Mouse (Mus musculus): ENCODE data around the gene Tesk1. TPM values are rescaled to one million over a fixed set of nuclear protein-coding genes. Genes with fewer than 3 reads are reported as not detected.

The Tesk1 gene
- 1.3 and 2.5 TPM in 2 replicates for polyA plus RNA-seq (2015; fragmentation: Nextera tagmentation; extraction: Ambion mirVana)

DNA sequence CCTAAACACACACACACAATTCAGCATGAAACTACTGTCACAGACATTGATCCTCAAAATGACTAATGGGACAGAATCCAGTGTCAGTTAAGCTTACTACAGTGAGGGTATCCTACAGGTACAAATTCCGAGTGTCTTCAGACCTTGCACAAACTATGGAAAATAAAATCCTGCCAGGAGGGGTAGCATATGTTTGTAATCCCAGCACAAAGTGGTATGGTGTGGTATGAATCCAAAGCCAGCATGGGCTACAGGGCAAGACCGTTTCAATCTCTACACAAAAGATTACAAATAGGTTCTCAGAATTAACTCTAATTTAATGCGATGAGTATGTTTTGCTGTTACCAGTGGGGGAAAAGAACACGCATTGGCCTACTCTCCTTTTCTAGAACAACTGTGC lies at the start of gene Tesk1:
Tesk1 (plus strand) TSS at position 301 of the 400 bp plus-strand sequence.

DNA sequence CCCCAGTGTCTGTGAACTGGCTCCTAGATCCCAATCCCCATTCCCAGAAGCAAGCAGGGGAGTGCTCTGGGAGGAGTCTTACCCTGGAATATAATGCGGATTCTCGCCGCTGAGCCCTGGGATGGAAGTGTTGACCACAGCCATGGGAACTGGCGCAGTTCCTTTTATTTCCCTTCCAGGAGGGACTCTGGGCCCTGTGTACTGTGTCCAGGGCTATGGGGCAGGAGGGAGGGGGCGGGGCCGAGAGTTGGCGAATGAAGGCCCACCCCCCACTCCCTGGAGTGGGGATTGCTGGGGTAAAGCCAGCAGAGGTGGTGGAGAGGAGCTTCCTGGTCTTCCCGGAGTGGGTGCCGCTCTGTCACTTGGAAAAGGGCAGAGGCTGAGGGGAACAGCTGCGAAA lies 12.8 kb upstream of the Tesk1 start, which contains the start of gene Fam166b:
Fam166b (minus strand) TSS at position 189 of the 400 bp plus-strand sequence.

DNA sequence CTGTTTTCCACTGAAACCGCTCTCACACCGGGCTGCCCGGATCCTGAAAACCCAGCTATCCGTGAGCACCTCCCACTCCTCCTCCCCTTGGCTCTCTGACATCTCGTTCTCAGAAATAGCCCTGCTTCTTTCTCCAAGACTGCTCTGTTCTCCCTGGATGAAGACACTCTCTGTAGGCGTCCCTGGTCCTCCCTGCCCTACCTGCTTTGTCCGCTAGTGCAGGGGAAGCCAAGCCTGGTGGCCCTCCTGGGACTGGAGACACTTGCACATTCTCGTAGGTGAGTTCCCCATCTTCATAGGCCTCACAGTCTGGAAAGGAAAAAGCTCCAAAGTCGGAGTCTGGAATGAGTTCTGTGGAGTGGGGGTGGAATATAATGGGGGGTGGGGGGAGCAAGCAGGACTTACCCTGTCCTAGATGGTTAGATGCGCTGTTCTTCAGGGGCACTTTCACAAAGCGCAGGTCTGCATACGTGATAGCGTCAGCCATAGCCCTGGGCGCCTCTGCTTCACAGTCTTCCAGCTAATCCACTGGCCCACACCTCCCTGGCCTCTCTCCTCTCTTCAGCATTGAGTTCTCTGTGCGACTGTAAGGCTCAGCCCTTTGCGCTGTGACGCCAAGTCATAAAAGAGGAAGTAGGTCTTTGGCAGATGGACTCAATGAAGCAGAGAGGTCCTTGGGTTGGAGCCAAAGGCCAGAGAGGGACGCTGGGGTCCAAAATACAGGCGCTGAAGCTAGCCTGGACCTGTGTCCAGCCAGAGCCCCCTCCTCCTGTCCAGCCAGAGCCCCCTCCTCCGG lies 12.5 kb downstream of the Tesk1 start, which contains the start of gene Cd72:
Cd72 (minus strand) TSS at position 588 of the 796 bp plus-strand sequence.

DNA sequence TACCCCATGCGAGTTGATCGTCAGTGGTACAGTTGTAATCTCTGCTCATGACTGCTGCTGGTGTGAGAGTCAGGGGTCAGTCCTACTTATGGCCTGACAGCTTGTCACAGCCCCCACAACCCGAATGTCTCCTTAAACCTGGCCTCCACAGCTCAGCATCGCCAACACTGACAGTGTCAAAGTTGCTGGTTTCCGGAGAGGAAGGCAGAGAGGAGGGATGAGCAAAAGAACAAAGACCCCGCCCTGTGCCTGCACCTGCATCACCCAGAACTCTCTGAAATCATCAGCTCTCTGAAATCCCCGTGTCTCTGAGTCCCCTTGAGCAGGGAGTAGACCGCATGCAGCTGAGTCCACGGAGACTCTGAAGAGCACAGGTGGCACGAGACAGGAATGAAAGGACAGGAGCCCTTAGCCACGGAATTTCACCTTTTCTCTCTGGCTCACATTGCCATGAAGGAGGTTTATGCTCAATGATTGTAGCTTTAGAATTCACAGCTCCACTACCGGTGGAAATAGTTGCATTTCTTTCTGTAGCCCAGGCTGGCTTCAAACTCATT lies 41.9 kb downstream of the Tesk1 start, which contains the start of gene Sit1:
Sit1 (minus strand) TSS at position 200 of the 557 bp plus-strand sequence.

DNA sequence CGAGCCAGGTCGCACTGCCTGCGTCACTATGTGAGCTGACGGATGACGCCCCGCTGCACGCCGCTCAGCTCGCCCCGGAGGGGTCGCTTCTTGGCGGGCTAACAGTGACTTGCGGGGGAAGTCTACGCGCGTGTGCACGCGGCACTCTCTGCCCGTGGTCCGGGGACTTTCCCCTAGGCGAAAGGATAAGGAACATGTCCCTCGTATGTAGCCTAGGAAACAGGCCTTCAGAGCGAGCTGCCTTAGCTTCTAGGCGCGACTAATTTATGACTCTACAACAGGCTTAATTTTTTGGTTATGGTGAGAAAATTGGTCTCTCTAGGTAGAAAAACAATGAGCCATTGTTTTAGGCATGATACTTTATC lies 51.1 kb downstream of the Tesk1 start, which contains the start of gene Ccdc107:
Ccdc107 (plus strand) TSS at position 80 of the 365 bp plus-strand sequence.

Other genes starting within 250 kb of the Tesk1 start
- gene Atp8b5, start 174.8 kb upstream of the Tesk1 start, polyA plus RNA-seq (2015; fragmentation: Nextera tagmentation; extraction: Ambion mirVana): 0.82 and 1.6 TPM in 2 replicates
- gene Rusc2, start 60.0 kb upstream of the Tesk1 start, polyA plus RNA-seq (2015; fragmentation: Nextera tagmentation; extraction: Ambion mirVana): 3.6 and 3.9 TPM in 2 replicates
- not detected in 2 replicates for gene Fam166b, start 12.8 kb upstream of the Tesk1 start, polyA plus RNA-seq (2015; fragmentation: Nextera tagmentation; extraction: Ambion mirVana)
- 8.4 and 12.7 TPM in 2 replicates for gene Cd72, start 12.7 kb downstream of the Tesk1 start, polyA plus RNA-seq (2015; fragmentation: Nextera tagmentation; extraction: Ambion mirVana)
- gene Sit1, start 41.8 kb downstream of the Tesk1 start, polyA plus RNA-seq (2015; fragmentation: Nextera tagmentation; extraction: Ambion mirVana): 0.59 and 1.4 TPM in 2 replicates
- gene Ccdc107, start 51.0 kb downstream of the Tesk1 start, polyA plus RNA-seq (2015; fragmentation: Nextera tagmentation; extraction: Ambion mirVana): 42.9 and 45.9 TPM in 2 replicates
- gene Arhgef39, start 57.8 kb downstream of the Tesk1 start, polyA plus RNA-seq (2015; fragmentation: Nextera tagmentation; extraction: Ambion mirVana): 38.1 and 40.1 TPM in 2 replicates
- gene Car9, start 65.0 kb downstream of the Tesk1 start, polyA plus RNA-seq (2015; fragmentation: Nextera tagmentation; extraction: Ambion mirVana): 3.2 and 3.7 TPM in 2 replicates
- 63.0 and 70.1 TPM in 2 replicates for gene Tpm2, start 81.8 kb downstream of the Tesk1 start, polyA plus RNA-seq (2015; fragmentation: Nextera tagmentation; extraction: Ambion mirVana)
- 23.7 and 33.8 TPM in 2 replicates for gene Creb3, start 120.4 kb downstream of the Tesk1 start, polyA plus RNA-seq (2015; fragmentation: Nextera tagmentation; extraction: Ambion mirVana)
- 62.7 and 73.4 TPM in 2 replicates for gene Tln1, start 120.8 kb downstream of the Tesk1 start, polyA plus RNA-seq (2015; fragmentation: Nextera tagmentation; extraction: Ambion mirVana)
- gene Rgp1, start 136.8 kb downstream of the Tesk1 start, polyA plus RNA-seq (2015; fragmentation: Nextera tagmentation; extraction: Ambion mirVana): 16.0 and 17.6 TPM in 2 replicates
- gene Gba2, start 136.9 kb downstream of the Tesk1 start, polyA plus RNA-seq (2015; fragmentation: Nextera tagmentation; extraction: Ambion mirVana): 16.9 and 18.2 TPM in 2 replicates
- 0.54 and 0.72 TPM in 2 replicates for gene Msmp, start 142.6 kb downstream of the Tesk1 start, polyA plus RNA-seq (2015; fragmentation: Nextera tagmentation; extraction: Ambion mirVana)
- gene Npr2, start 190.0 kb downstream of the Tesk1 start, polyA plus RNA-seq (2015; fragmentation: Nextera tagmentation; extraction: Ambion mirVana): 3.3 and 4.7 TPM in 2 replicates
- 0.20 and 0.70 TPM in 2 replicates for gene Spag8, start 211.7 kb downstream of the Tesk1 start, polyA plus RNA-seq (2015; fragmentation: Nextera tagmentation; extraction: Ambion mirVana)
- 73.1 and 79.8 TPM in 2 replicates for gene Hint2, start 214.5 kb downstream of the Tesk1 start, polyA plus RNA-seq (2015; fragmentation: Nextera tagmentation; extraction: Ambion mirVana)
- 1.1 and 1.5 TPM in 2 replicates for gene Tmem8b, start 227.0 kb downstream of the Tesk1 start, polyA plus RNA-seq (2015; fragmentation: Nextera tagmentation; extraction: Ambion mirVana)
- gene Fam221b, start 227.2 kb downstream of the Tesk1 start, polyA plus RNA-seq (2015; fragmentation: Nextera tagmentation; extraction: Ambion mirVana): 1.5 and 2.0 TPM in 2 replicates

All from spleen, postnatal 0 days (tissue).